Mouse (Mus musculus) cerebellum, adult 8-10 months (tissue): ENCODE data around the gene Hapln1.

Source experiments
- DNase-seq: peaks from one replicate; pipeline ENCODE4 v3.0.0; 2022

Hapln1 gene

DNA sequence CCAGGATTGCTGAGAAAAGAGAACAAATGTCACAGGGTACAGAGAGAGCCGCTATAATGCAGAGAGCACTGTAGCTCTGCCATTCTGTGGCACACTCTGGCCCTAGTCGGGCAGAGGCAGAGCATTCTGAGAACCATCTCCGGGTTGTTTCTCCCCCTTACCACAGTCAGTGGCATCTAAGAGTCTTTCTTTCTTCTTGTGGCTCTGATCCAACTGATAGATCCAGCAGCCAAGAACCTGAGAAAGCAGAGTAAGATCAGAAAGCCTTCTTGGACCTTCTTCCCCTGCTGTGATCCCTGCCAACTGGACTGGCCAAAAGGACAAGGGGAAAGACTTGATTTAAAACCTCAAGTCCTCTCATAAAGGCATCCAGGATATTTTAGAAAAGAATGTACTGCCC is 63.7 kb downstream of the Hapln1 start:
- DNase-seq, result no peak

DNA sequence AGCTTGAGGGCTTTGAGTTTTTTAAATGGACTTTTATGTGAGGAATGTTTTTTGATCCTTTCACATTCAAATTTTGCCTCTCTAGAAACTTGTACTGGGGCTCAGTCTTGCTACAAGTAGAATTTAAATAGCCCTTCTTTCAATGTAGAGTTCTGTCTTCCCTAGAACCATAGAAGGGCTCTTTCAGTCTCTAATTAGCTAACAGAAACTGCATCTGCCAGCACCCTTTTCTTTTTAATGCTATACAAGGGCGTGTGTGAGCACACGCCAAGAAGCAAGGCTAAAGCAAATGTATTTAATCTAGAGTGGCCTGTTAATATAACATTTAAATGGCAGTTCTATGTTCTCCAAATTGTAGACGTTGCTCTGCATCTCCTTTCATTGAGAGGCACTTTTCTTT is 67.8 kb downstream of the Hapln1 start:
- DNase-seq, result no peak

DNA sequence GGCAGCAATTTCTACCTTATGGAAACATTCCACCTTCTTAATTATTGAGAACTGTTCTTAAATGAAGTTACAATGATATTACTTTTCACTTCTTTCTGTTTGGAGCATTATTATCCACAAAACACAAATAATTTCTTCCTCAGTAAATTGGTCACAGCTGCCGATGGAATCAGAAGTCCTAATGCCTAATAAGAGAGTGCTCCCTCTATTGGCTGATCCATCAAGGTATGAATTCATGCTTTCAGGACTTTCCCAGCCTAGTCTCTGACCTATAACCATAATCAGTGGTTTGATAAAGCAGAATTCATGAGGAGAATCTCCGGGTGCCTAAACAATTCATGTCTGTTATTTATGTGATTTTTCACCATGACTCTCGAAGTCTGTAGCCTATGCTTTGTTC is 79.5 kb downstream of the Hapln1 start:
- no peak for DNase-seq

DNA sequence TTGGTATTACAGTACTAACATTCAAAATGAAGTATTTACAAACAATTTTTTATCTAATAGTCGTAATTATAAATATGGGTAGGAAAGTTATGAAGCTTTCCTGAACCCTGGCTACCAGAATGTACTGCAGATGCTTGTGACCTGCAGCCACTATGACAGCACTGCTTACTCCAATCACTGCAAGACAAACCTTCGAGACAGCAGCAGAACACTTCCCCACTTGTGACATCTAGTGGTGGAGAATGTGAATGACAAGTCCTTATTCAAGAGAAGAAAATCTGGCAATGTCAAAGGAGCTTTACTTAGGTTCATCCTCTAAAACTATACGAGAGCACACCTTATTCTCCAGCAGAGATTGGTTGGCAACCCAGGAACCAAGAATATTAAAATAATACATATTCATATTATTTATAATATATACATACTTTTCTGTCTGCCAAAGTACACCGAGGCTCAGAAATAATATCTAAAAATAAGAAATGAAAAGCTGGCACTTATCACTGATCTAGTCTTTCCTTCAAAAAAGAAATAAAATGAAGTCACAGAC is 94.6 kb downstream of the Hapln1 start:
- DNase-seq, result peak; percentile 3

DNA sequence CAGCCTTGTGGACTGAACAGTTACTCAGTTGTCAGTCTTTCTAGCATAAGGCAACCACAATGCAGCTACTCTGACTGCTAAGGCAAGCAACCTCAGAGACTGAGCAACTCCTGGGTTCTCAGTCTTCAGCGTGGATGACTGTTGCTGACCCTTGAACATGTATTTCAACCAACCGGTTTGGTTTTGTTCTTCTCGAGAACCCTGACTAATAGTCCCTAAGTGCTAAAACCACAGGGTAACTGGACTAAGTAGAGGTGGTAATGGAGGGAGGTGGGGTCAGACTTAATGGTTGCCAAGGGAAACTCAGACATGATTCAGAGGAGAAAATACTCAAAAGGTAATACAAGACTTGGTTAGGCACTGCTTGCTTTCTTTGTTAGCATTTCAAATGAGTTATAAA is 97.4 kb downstream of the Hapln1 start:
- DNase-seq, result no peak

DNA sequence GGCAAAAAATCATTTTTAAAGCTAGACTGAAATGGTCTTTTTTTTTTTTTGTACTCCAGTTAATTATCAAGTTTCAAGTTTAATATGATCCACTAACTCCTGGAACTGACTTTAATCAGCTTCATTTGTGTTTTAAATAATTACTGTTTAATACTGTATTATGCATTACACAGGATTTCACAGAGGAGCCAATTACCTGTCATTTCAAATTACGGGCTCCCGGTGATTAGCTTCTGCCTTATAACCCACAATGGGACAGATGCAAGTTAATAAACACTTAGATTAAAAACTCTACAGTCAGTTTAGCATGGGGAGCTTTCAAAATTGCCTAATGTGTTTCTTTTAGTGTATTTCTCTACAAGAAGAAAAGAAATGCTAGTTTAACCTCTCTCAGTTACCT is 106.0 kb downstream of the Hapln1 start:
- no peak for DNase-seq

DNA sequence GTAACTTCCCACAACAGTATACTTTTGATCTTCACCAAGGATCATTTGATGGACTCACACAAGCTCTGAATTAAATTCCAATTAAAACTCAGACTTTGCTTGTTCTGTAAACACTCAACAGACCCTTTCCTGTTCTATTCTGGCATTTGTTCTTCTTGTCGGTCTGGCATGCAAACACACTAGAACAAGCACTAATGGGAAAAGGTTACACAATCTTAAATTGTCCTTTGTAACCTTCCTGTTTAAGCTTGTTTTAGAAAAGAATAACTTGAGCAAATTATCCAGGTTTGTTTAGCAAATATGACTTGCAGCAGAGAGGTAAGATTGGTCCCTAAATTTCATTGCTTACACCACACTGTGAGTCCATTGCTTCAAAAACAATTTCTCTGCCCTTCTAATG is 113.2 kb downstream of the Hapln1 start:
- no peak for DNase-seq

DNA sequence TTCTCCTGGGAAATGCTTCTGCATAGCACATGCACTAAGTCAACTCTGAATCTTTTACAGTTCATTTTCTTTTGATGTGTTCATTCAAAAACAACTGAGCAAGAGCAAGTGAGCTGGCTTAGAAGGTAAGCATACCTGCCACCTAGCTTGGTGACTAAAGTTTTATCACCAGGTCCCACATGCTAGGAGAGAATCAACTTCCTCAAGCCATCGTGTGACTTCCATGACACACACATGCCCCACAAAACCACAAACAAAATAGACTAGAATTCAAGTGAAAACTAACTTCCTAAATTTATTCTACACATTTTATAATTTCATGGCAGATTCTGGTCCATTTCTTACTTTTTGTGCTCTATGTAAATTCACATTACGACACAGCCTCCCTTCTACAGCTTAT is 113.7 kb downstream of the Hapln1 start:
- no peak for DNase-seq

DNA sequence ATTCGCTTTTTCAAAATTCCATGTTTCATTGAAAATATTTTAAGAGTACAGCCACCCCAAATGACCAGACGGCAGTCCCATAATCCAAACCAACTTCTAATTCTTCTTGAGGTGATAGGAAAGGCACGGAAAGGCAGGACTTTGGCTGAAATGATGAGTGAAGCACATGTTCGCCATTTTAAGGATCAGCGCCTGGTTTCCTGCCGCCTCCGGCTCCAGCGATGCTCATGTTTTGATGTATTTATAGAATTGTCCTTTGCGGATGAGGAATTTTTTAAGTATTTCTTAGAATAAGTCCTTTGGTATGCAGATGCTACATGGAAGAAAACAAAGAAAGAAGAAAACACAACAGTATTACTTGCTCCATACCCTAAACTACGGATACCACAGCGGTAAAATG is 117.5 kb downstream of the Hapln1 start:
- DNase-seq, result no peak
